Mouse (Mus musculus) midbrain, postnatal 0 days (tissue): ENCODE data around the gene Arhgap40. TPM values are rescaled to one million over a fixed set of nuclear protein-coding genes. Genes with fewer than 3 reads are reported as not detected.

Source experiments
- ATAC-seq: fragments of 200-750 bp; cut with Nextera tagmentation; 2 replicates; pipeline ENCODE4 v1.8.0; 2017; ENCODE audit warnings: moderate number of reproducible peaks, mild to moderate bottlenecking, moderate TSS enrichment, moderate library complexity; ENCODE audit not compliant: low FRiP score
- DNase-seq: peaks from one replicate; pipeline ENCODE4 v3.0.0-alpha.2; 2015; ENCODE audit warnings: low spot score
- H3K27ac ChIP-seq: fragments of 300-500 bp; sonication (generic); 2 replicates; pipeline ENCODE4 v1.5.1; 2014; ENCODE audit warnings: low read depth, mild to moderate bottlenecking, low read length, mixed read lengths
- H3K27me3 ChIP-seq: fragments of 300-500 bp; sonication (generic); 2 replicates; pipeline ENCODE4 v1.6.1; 2014; ENCODE audit warnings: low read length, control low read depth, mixed read lengths; ENCODE audit not compliant: insufficient read depth
- H3K36me3 ChIP-seq: fragments of 300-500 bp; sonication (generic); 2 replicates; pipeline ENCODE4 v1.6.1; 2014; ENCODE audit warnings: low read length, control low read depth, mixed read lengths; ENCODE audit not compliant: insufficient read depth
- H3K4me1 ChIP-seq: fragments of 300-500 bp; sonication (generic); 2 replicates; pipeline ENCODE4 v1.6.1; 2014; ENCODE audit warnings: mild to moderate bottlenecking, control low read depth, antibody characterized with exemption, low read length, mixed read lengths; ENCODE audit not compliant: insufficient read depth
- H3K4me2 ChIP-seq: fragments of 300-500 bp; sonication (generic); 2 replicates; pipeline ENCODE4 v1.6.1; 2014; ENCODE audit warnings: low read depth, mild to moderate bottlenecking, low read length, mixed read lengths; ENCODE audit not compliant: poor library complexity, severe bottlenecking
- H3K4me3 ChIP-seq: fragments of 300-500 bp; sonication (generic); 2 replicates; pipeline ENCODE4 v1.5.1; 2014; ENCODE audit warnings: low read depth, mild to moderate bottlenecking, low read length, moderate library complexity
- H3K9ac ChIP-seq: fragments of 300-500 bp; sonication (generic); replicated peaks from 2 replicates; pipeline ENCODE4 v1.6.1; 2014; ENCODE audit warnings: mild to moderate bottlenecking, low read length, moderate library complexity, mixed read lengths; ENCODE audit not compliant: poor library complexity, severe bottlenecking
- H3K9me3 ChIP-seq: fragments of 300-500 bp; sonication (generic); 2 replicates; pipeline ENCODE4 v1.6.1; 2016; ENCODE audit warnings: low read length, control low read depth
- CTCF ChIP-seq: IDR thresholded peaks from 2 replicates; pipeline ENCODE4 v1.5.1; 2016; ENCODE audit warnings: antibody characterized with exemption, mild to moderate bottlenecking
- WGBS: fragments of 180-500 bp; shearing (Covaris S2); extraction: QIAGEN DNeasy Blood & Tissue Kit; methylation state at CpG from one replicate; pipeline ENCODE4 v1.1.7; 2014; 5-methylcytosine and 5-hydroxymethylcytosine counted together
- polyA plus RNA-seq: library from polyadenylated mRNA; unstranded; fragments of >200 nt; fragmentation: Nextera tagmentation; extraction: Ambion mirVana; gene quantifications from 2 replicates; pipeline ENCODE4 v1.2.1, GENCODE M21; 2015
- total RNA-seq: library from RNA; depleted of rRNA; stranded (reverse); fragments of >200 nt; gene quantifications from 2 replicates; pipeline ENCODE4 v1.2.3, GENCODE M21; 2014

Gene Arhgap40
- total and polyA plus RNA-seq, 2 experiments from 2014 or later, result 0.55 to 0.65 TPM

GRCm38 (mm10) chr2:158539433-158540305 lies 27.1 kb downstream of the Arhgap40 start:
- Histone ChIP-seq H3K27me3 (no peaks in the 10 kb centered on the region), H3K36me3 (no peaks in the 10 kb centered on the region), H3K27ac (no peak overlapping the region), H3K4me1 (no peaks in the 10 kb centered on the region), H3K4me3 (peak overlapping the region; percentile 13; the same call in 1 of the 2 replicates), H3K9ac (no peak overlapping the region), H3K9me3 (no peaks in the 10 kb centered on the region), H3K4me2 (peak overlapping the region; percentile 38)
- DNase-seq (no peak), ATAC-seq (peak; percentile 54; the same call in 1 of the 2 replicates)
- 53% methylated on average over 24 of the region's 24 CpGs for WGBS
- TF ChIP-seq CTCF, result no peak

GRCm38 (mm10) chr2:158541286-158541685 lies 28.7 kb downstream of the Arhgap40 start:
- no peak for TF ChIP-seq CTCF
- H3K4me2 ChIP-seq, result no peak overlapping the region
- no peaks in the 10 kb centered on the region for H3K27me3 ChIP-seq
- ATAC-seq, result no peak
- H3K9ac ChIP-seq, result no peak overlapping the region
- H3K27ac ChIP-seq, result no peak overlapping the region
- H3K36me3 ChIP-seq, result no peaks in the 10 kb centered on the region
- no peaks in the 10 kb centered on the region for H3K9me3 ChIP-seq
- H3K4me1 ChIP-seq, result peaks cover under 1% of the 10 kb centered on the region; the same call in 1 of the 2 replicates
- no peak overlapping the region for H3K4me3 ChIP-seq
- 60% methylated on average over 4 of the region's 4 CpGs for WGBS
- DNase-seq, result no peak

GRCm38 (mm10) chr2:158545266-158545665 lies 32.7 kb downstream of the Arhgap40 start:
- Histone ChIP-seq H3K4me3 (no peak overlapping the region), H3K36me3 (no peaks in the 10 kb centered on the region), H3K4me2 (no peak overlapping the region), H3K9me3 (no peaks in the 10 kb centered on the region), H3K9ac (no peak overlapping the region), H3K4me1 (peaks cover 4% of the 10 kb centered on the region; the same call in 1 of the 2 replicates), H3K27ac (no peak overlapping the region), H3K27me3 (0 out of 2 replicates have a peak, but pooled peaks cover 4% of the 10 kb centered on the region)
- DNase-seq, result no peak
- no peak for ATAC-seq
- 76% methylated on average over 2 of the region's 2 CpGs for WGBS
- no peak for TF ChIP-seq CTCF

GRCm38 (mm10) chr2:158546751-158547150 lies 34.2 kb downstream of the Arhgap40 start:
- Histone ChIP-seq H3K27ac (no peak overlapping the region), H3K27me3 (0 out of 2 replicates have a peak, but pooled peaks cover 4% of the 10 kb centered on the region), H3K4me1 (peaks cover 7% of the 10 kb centered on the region; the same call in 1 of the 2 replicates), H3K36me3 (no peaks in the 10 kb centered on the region), H3K9me3 (no peaks in the 10 kb centered on the region), H3K4me3 (no peak overlapping the region), H3K4me2 (peak overlapping the region; percentile 16; the same call in 1 of the 2 replicates), H3K9ac (no peak overlapping the region)
- peak; percentile 92 for DNase-seq
- 2% methylated on average over 17 of the region's 17 CpGs for WGBS
- ATAC-seq, result peak; percentile 69
- peak; percentile 98 for TF ChIP-seq CTCF

GRCm38 (mm10) chr2:158550067-158550466 lies 37.5 kb downstream of the Arhgap40 start:
- Histone ChIP-seq H3K9ac (no peak overlapping the region), H3K27ac (no peak overlapping the region), H3K4me3 (no peak overlapping the region), H3K4me2 (no peak overlapping the region), H3K9me3 (no peaks in the 10 kb centered on the region), H3K36me3 (no peaks in the 10 kb centered on the region), H3K4me1 (peaks cover 7% of the 10 kb centered on the region; the same call in 1 of the 2 replicates), H3K27me3 (0 out of 2 replicates have a peak, but pooled peaks cover 4% of the 10 kb centered on the region)
- peak; percentile 94 for TF ChIP-seq CTCF
- ATAC-seq, result 0 out of 2 replicates have a peak, but pooled peaks have one; percentile 52
- DNase-seq, result peak; percentile 90
- 3% methylated on average over 3 of the region's 3 CpGs for WGBS

GRCm38 (mm10) chr2:158554366-158554765 lies 41.8 kb downstream of the Arhgap40 start:
- no peak for DNase-seq
- Histone ChIP-seq H3K9ac (no peak overlapping the region), H3K9me3 (no peaks in the 10 kb centered on the region), H3K27me3 (0 out of 2 replicates have a peak, but pooled peaks cover 1% of the 10 kb centered on the region), H3K4me3 (no peak overlapping the region), H3K36me3 (no peaks in the 10 kb centered on the region), H3K4me1 (peaks cover 5% of the 10 kb centered on the region; the same call in 1 of the 2 replicates), H3K4me2 (no peak overlapping the region), H3K27ac (no peak overlapping the region)
- WGBS, result 39% methylated on average over 10 of the region's 10 CpGs
- TF ChIP-seq CTCF, result no peak
- no peak for ATAC-seq
